Mouse (Mus musculus) heart, embryonic 10.5 days (tissue): ENCODE data around the gene Trpm4. TPM values are rescaled to one million over a fixed set of nuclear protein-coding genes. Genes with fewer than 3 reads are reported as not detected.

Experiments used
- DNase-seq: peaks from one replicate; pipeline ENCODE4 v3.0.0-alpha.2; 2017; ENCODE audit warnings: low spot score
- H3K27ac ChIP-seq: fragments of 300-500 bp; sonication (generic); 2 replicates; pipeline ENCODE4 v1.5.1; 2016; ENCODE audit warnings: mild to moderate bottlenecking
- H3K27me3 ChIP-seq: fragments of 300-500 bp; sonication (generic); 2 replicates; pipeline ENCODE4 v1.6.1; 2016; ENCODE audit warnings: mild to moderate bottlenecking; ENCODE audit not compliant: poor library complexity, insufficient read depth, severe bottlenecking
- H3K36me3 ChIP-seq: fragments of 300-500 bp; sonication (generic); 2 replicates; pipeline ENCODE4 v1.6.1; 2016; ENCODE audit warnings: mild to moderate bottlenecking, moderate library complexity
- H3K4me1 ChIP-seq: fragments of 300-500 bp; sonication (generic); 2 replicates; pipeline ENCODE4 v1.6.1; 2016; ENCODE audit warnings: mild to moderate bottlenecking
- H3K4me3 ChIP-seq: fragments of 300-500 bp; sonication (generic); 2 replicates; pipeline ENCODE4 v1.5.1; 2016; ENCODE audit warnings: mild to moderate bottlenecking, moderate library complexity
- H3K9me3 ChIP-seq: fragments of 300-500 bp; sonication (generic); 2 replicates; pipeline ENCODE4 v1.6.1; 2016; ENCODE audit warnings: mild to moderate bottlenecking, moderate library complexity
- WGBS: fragments of 180-500 bp; shearing (Covaris S2); methylation state at CpG from one replicate; pipeline ENCODE4 v1.1.7; 2016; 5-methylcytosine and 5-hydroxymethylcytosine counted together
- polyA plus RNA-seq: library from polyadenylated mRNA; unstranded; fragments of >200 nt; fragmentation: Nextera tagmentation; extraction: Ambion mirVana; gene quantifications from 2 replicates; pipeline ENCODE4 v1.2.1, GENCODE M21; 2016

Trpm4 gene
- polyA plus RNA-seq, 1 experiment from 2014 or later, result 13.5 TPM

DNA sequence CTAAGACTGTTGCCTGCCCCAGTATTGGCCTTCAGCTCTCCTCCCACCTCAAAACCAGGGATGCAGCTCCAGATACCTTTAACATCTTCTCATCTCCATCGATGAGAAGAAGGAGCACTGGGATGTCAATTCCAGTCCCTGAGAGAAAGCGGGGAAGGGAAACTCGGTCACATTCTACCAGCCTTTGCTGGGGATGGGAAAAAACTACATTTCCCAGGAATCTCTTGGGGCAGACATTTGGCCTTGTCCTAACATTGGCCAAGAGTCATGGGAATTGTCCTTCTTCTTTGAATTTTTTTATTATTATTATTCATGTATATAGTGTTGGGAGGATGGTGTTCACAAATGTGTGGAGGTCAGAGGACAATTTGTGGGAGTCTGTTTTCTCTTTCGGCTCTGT lies 11.3 kb downstream of the Trpm4 start:
- Histone ChIP-seq H3K4me1 (peaks cover 4% of the 10 kb centered on the region), H3K36me3 (peaks cover 87% of the 10 kb centered on the region), H3K27me3 (no peaks in the 10 kb centered on the region), H3K4me3 (no peak overlapping the region), H3K9me3 (no peaks in the 10 kb centered on the region), H3K27ac (no peak overlapping the region)
- DNase-seq, result no peak
- WGBS, result 79% methylated on average over 4 of the region's 4 CpGs

DNA sequence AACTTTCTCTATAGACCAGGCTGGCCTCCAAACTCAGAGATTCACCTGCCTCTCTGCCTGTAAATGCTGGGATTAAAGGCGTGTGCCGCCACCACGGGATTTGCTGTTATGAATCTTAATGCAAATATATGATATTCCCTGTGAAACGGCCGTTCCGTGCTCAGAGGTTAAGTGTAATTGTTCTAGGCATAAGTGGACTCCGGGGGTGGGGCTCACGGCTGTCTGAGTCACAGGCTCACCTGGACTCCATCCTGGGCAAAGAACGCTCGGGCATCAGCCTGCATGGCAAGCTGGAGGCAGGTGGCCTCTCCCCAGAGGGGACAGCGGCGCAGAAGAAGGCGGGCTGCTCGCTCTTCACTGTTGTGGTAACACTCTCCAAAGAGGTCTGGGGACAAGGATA lies 17.0 kb downstream of the Trpm4 start:
- Histone ChIP-seq H3K4me1 (peaks cover 30% of the 10 kb centered on the region), H3K9me3 (no peaks in the 10 kb centered on the region), H3K36me3 (peaks cover 61% of the 10 kb centered on the region), H3K4me3 (no peak overlapping the region), H3K27ac (no peak overlapping the region), H3K27me3 (no peaks in the 10 kb centered on the region)
- WGBS, result 90% methylated on average over 14 of the region's 14 CpGs
- no peak for DNase-seq

GRCm38 (mm10) chr7:45315182-45315701 lies 18.3 kb downstream of the Trpm4 start:
- WGBS, result 81% methylated on average over 10 of the region's 10 CpGs
- peaks cover 57% of the 10 kb centered on the region for H3K36me3 ChIP-seq

DNA sequence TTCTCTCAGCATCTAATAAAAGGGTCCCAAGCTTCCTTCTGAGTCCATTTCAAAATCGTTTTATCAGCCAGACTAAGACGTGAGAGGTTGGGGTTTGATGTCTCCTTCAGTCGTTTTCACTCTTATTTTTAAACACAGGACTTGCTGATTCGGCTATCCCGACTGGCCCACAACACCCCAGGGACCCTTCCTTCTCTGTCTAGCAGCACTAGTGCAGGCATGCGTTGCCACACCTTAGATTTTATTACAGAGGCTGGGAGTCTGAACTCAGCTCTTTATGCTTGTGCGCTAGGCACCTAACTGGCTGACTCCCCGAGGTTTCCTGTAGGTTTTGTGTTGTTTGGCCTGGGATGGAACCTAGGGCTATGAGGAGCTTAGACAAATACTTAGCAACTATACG lies 20.1 kb downstream of the Trpm4 start:
- Histone ChIP-seq H3K4me1 (peaks cover 35% of the 10 kb centered on the region), H3K9me3 (no peaks in the 10 kb centered on the region), H3K27ac (no peak overlapping the region), H3K4me3 (no peak overlapping the region), H3K36me3 (peaks cover 45% of the 10 kb centered on the region), H3K27me3 (no peaks in the 10 kb centered on the region)
- DNase-seq, result no peak
- 43% methylated on average over 9 of the region's 9 CpGs for WGBS

More at GRCm38 (mm10) chr7:45315182-45315701, 18.3 kb downstream of the Trpm4 start:
- Histone ChIP-seq H3K27ac (no peak overlapping the region), H3K9me3 (no peaks in the 10 kb centered on the region), H3K27me3 (no peaks in the 10 kb centered on the region), H3K4me1 (peaks cover 30% of the 10 kb centered on the region), H3K4me3 (no peak overlapping the region)
- DNase-seq, result no peak

DNA sequence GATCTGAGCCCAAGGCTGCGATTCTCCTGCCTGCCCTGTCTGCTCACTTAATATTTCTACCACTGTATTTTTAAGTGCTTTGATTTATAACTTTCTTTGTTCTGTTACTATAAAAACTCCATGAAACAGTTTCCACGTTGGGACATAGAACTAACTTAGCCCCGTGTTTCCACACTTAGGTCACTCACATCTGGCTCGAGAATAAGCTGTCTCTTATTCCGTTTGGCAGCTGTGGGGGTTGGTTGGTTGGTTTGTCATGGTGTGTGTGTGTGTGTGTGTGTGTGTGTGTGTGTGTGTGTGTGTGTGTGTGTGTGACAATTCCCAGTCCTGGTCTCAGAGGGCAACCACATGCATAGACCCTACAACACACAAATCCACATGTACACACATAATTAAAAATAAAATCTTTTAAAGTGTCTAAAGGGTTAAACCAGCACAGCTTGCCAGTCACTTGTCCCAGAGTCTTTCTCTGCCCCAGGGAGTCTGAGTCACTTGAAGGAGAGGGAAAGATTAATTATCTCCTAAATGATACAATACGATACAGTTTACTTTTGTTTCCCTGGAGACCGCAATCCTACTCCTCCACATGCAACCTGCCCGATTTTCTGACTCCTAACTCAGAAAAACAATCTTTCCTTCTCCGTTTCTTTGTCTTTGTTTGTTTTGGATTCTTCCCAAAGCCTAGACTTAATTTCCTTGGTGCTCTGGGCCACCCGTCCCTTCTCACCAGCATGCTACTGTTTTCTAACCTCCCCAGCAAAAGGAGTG lies 20.7 kb downstream of the Trpm4 start:
- H3K27me3 ChIP-seq, result no peaks in the 10 kb centered on the region
- no peak overlapping the region for H3K27ac ChIP-seq
- peaks cover 45% of the 10 kb centered on the region for H3K36me3 ChIP-seq
- WGBS, result 38% methylated on average over 10 of the region's 10 CpGs
- H3K4me1 ChIP-seq, result peaks cover 35% of the 10 kb centered on the region
- no peak overlapping the region for H3K4me3 ChIP-seq
- H3K9me3 ChIP-seq, result no peaks in the 10 kb centered on the region
- no peak for DNase-seq

DNA sequence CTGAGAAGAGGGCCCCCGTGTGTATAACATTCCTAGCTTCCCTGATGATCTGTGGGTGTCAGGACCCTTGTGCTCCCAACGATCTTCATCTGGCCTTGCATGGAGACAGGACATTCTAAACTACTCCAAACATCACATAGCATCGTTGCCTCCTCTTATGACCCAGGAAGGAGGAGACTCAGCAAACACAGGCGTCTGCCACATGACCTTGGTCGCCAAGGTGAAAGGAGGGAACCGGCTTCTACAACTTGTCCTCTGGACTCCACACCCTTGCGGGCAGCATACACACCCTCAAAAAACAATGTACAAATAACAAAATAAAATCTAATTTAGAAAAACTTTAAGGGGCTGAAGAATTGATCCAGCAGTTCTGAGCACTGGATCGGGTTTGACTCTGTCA lies 21.6 kb downstream of the Trpm4 start:
- no peak for DNase-seq
- Histone ChIP-seq H3K36me3 (peaks cover 42% of the 10 kb centered on the region), H3K9me3 (no peaks in the 10 kb centered on the region), H3K27me3 (no peaks in the 10 kb centered on the region), H3K4me3 (no peak overlapping the region), H3K4me1 (peaks cover 35% of the 10 kb centered on the region), H3K27ac (peak overlapping the region; percentile 44; the same call in 1 of the 2 replicates)
- 44% methylated on average over 8 of the region's 8 CpGs for WGBS

DNA sequence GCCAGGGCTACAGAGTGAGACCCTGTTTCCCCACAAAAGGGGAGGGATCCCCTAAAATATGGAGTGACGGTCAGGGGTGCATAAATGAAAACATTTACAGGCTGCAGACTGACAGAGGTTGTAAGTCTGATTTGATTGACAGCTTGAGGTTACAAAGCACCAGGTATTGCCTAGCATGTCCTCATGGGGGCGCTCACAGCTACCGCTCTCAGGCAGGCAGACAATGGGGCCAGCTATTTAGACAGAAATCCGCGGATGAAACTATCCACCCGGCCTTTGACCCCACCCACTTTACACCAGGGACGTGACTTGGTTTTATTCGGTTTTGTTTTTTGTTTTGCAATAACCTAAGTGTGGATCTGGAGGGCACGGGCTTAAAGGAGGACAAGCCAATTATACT lies 24.1 kb downstream of the Trpm4 start:
- H3K27me3 ChIP-seq, result peaks cover 3% of the 10 kb centered on the region; the same call in 1 of the 2 replicates
- peaks cover 39% of the 10 kb centered on the region for H3K4me1 ChIP-seq
- 17% methylated on average over 9 of the region's 9 CpGs for WGBS
- no peak for DNase-seq
- H3K27ac ChIP-seq, result no peak overlapping the region
- H3K36me3 ChIP-seq, result peaks cover 31% of the 10 kb centered on the region
- no peak overlapping the region for H3K4me3 ChIP-seq
- no peaks in the 10 kb centered on the region for H3K9me3 ChIP-seq

DNA sequence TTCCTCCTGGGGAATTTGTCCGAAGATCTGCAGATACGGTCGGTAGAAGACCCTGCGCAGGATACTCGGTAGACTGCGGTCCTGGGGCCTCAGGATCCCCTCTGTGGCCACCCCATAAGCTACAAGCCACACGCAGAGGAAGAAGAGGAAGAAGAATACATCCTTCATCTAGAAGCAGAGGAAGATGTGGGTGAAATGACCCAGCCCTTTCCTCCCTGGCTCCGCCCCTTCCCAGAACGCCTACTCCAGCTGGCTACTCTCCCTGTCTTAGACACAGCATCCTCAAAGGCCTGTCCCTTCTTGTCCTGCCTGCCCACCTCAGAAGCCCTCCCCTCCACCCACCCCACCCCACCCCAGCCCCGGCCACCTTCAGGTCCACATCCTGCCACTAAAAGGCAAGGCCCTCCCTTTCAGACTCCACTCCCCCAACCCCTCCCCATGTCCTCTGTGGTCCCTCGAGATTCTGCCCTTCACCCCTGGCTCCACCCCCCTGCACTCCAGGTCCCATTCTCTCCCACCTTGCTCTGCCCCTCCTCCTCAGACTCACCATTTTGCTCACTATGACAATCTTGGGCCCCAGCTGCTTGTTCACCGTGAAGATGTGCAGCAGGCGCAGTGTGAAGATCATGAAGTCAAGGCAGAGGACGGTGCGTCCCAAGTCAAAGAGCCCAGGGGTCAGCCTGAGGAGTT lies 24.9 kb downstream of the Trpm4 start:
- no peak for DNase-seq
- no peak overlapping the region for H3K27ac ChIP-seq
- H3K9me3 ChIP-seq, result no peaks in the 10 kb centered on the region
- H3K36me3 ChIP-seq, result peaks cover 29% of the 10 kb centered on the region
- H3K27me3 ChIP-seq, result peaks cover 10% of the 10 kb centered on the region
- H3K4me3 ChIP-seq, result no peak overlapping the region
- peaks cover 35% of the 10 kb centered on the region for H3K4me1 ChIP-seq
- 70% methylated on average over 15 of the region's 15 CpGs for WGBS

- Histone ChIP-seq H3K4me1 (peaks cover 15% of the 10 kb centered on the region), H3K36me3 (peaks cover 37% of the 10 kb centered on the region), H3K9me3 (no peaks in the 10 kb centered on the region), H3K4me3 (peak overlapping the region; percentile 33), H3K27me3 (peaks cover 17% of the 10 kb centered on the region), H3K27ac (no peak overlapping the region)
- 2% methylated on average over 17 of the region's 17 CpGs for WGBS
- no peak for DNase-seq
Observed at GRCm38 (mm10) chr7:45305275-45305674, 28.3 kb downstream of the Trpm4 start.

DNA sequence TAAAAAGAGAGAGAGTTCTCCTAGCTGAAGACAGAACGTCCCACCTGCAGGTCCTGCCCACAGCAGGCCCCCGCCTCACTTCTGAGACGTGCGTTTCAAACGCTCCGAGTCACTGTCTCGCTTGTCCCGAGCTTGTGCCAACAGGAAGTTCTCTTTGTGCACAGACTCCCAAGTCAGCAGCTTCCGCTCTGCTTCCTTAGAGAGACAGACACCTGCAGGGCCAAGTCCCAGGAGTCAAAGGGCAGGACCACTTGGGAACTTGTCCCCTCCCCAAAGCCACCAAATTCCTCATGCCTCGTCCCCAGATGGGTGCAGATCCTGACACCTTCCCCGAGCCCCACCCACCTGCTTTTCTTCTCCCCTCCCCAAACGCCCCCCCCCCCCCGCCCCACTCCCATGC lies 28.7 kb downstream of the Trpm4 start:
- peaks cover 33% of the 10 kb centered on the region for H3K36me3 ChIP-seq
- H3K9me3 ChIP-seq, result no peaks in the 10 kb centered on the region
- H3K27ac ChIP-seq, result no peak overlapping the region
- H3K4me1 ChIP-seq, result peaks cover 15% of the 10 kb centered on the region
- DNase-seq, result no peak
- 21% methylated on average over 12 of the region's 13 CpGs for whole genome bisulfite sequencing
- H3K27me3 ChIP-seq, result peaks cover 17% of the 10 kb centered on the region
- H3K4me3 ChIP-seq, result peak overlapping the region; percentile 33

DNA sequence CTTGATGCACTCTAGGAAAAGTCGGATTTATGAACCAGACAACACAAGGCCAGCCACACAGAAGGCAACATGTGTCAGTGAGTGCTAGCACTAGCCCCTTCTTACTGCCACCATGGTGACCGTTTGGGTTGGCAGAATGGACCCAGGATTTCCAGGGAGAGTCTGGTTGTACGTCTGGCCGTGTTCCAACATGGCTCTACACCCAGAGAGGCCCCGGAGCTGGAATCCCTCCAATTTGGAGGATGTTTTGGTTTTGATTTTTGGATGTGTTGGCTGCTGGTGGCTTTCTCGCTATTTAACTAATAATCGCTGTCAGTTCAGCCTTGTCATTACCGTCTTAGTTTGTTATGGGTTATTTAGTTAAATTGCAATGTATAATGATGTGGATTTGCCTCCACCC lies 31.0 kb downstream of the Trpm4 start:
- Histone ChIP-seq H3K4me3 (no peak overlapping the region), H3K27ac (no peak overlapping the region), H3K27me3 (peaks cover 17% of the 10 kb centered on the region), H3K4me1 (peaks cover 10% of the 10 kb centered on the region), H3K9me3 (no peaks in the 10 kb centered on the region), H3K36me3 (peaks cover 23% of the 10 kb centered on the region)
- WGBS, result 84% methylated on average over 8 of the region's 8 CpGs
- DNase-seq, result no peak

DNA sequence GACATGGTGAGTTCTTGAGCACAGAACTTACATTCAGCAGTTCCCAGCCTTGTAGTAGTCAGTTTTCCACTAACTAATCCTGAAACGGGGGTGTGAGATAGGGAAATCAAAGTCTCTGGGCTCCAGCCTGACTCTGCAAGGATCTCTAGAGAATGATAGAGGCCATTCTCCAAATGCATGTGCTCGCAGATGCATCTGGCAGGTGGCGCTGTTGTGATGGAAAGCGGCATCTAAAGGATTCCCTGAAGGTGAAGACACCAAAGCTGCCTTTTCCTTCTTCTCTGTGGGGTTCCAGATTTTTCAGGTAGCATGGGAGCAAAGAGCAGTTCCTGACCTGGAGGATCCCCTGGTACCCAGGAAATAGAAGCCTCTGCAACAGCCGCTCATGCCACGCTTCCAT lies 33.3 kb downstream of the Trpm4 start:
- no peak overlapping the region for H3K27ac ChIP-seq
- peaks cover 20% of the 10 kb centered on the region for H3K36me3 ChIP-seq
- H3K4me3 ChIP-seq, result peak overlapping the region; percentile 2; the same call in 1 of the 2 replicates
- no peaks in the 10 kb centered on the region for H3K9me3 ChIP-seq
- peaks cover 7% of the 10 kb centered on the region for H3K4me1 ChIP-seq
- DNase-seq, result no peak
- peaks cover 17% of the 10 kb centered on the region for H3K27me3 ChIP-seq
- WGBS, result 13% methylated on average over 6 of the region's 6 CpGs

GRCm38 (mm10) chr7:45299752-45300151 lies 33.8 kb downstream of the Trpm4 start:
- H3K36me3 ChIP-seq, result peaks cover 19% of the 10 kb centered on the region
- H3K4me3 ChIP-seq, result no peak overlapping the region
- peak; percentile 82 for DNase-seq
- 11% methylated on average over 5 of the region's 5 CpGs for WGBS
- H3K27me3 ChIP-seq, result peaks cover 17% of the 10 kb centered on the region
- H3K4me1 ChIP-seq, result peaks cover 2% of the 10 kb centered on the region; the same call in 1 of the 2 replicates
- no peaks in the 10 kb centered on the region for H3K9me3 ChIP-seq
- H3K27ac ChIP-seq, result no peak overlapping the region
